Comparison of ENCODE assay signal across 14 mouse cellular contexts in genomic region chr16:63351511-63352125, GRCm38 (mm10).
DNase-seq lines count a peak whose midpoint lies in the region; ATAC-seq and TF ChIP-seq lines count a peak whose summit lies in the region.
"Had no signal": no experiment of that assay in that cellular context is flagged by ENCODE, and none has a peak within 500 bp of the region (broad histone marks: within the 10 kb centered on the region; RNA-seq: fewer than 3 reads in every experiment).

No protein-coding gene starts in this region.

- no peak for TF ChIP-seq CTCF in forebrain, postnatal 0 days (IDR thresholded peaks at IDR 0.05; ENCODE audit: low read depth)

- H3K9ac ChIP-seq in embryonic facial prominence, embryonic 14.5 days (ENCODE audit: low read depth, low read length), result no peak overlapping the region
- H3K9ac ChIP-seq in forebrain, postnatal 0 days, result no peak overlapping the region
- H3K9ac ChIP-seq in neural tube, embryonic 13.5 days, result no peak overlapping the region
- H3K9ac ChIP-seq: liver, embryonic 12.5 days had no signal

- DNase-seq in embryonic facial prominence, embryonic 14.5 days (ENCODE audit: low spot score), result peak; percentile 55
- DNase-seq in embryonic facial prominence, embryonic 10.5 days (ENCODE audit: low spot score), result no peak
- DNase-seq in cerebellum, adult 9-10 months, result peak; percentile 44
- DNase-seq in forebrain, postnatal 0 days, result peak; percentile 30
- no peak for DNase-seq in spleen, postnatal 14 days (ENCODE audit: low spot score in 2 of 2)
- DNase-seq: adrenal gland, postnatal 25 days; gastrocnemius, adult 2 months; kidney, adult 2 months; lung, postnatal 10 days had no signal

- H3K36me3 ChIP-seq in embryonic facial prominence, embryonic 14.5 days (ENCODE audit: control insufficient read depth, insufficient read depth, low read length), result no peaks in the 10 kb centered on the region
- H3K36me3 ChIP-seq in embryonic facial prominence, embryonic 10.5 days (replicated peaks), result no peaks in the 10 kb centered on the region
- no peaks in the 10 kb centered on the region for H3K36me3 ChIP-seq in forebrain, postnatal 0 days (ENCODE audit: insufficient read depth)
- no peaks in the 10 kb centered on the region for H3K36me3 ChIP-seq in neural tube, embryonic 13.5 days
- H3K36me3 ChIP-seq: liver, embryonic 12.5 days had no signal

- H3K4me3 ChIP-seq in embryonic facial prominence, embryonic 14.5 days (ENCODE audit: low read depth, low read length), result no peak overlapping the region
- no peak overlapping the region for H3K4me3 ChIP-seq in embryonic facial prominence, embryonic 10.5 days
- no peak overlapping the region for H3K4me3 ChIP-seq in forebrain, postnatal 0 days (ENCODE audit: low read depth, low read length)
- H3K4me3 ChIP-seq in neural tube, embryonic 13.5 days, result no peak overlapping the region
- H3K4me3 ChIP-seq: gastrocnemius, adult 2 months; liver, embryonic 12.5 days had no signal

- no peak for ATAC-seq in embryonic facial prominence, embryonic 14.5 days (ENCODE audit: low read depth)
- ATAC-seq in forebrain, postnatal 0 days, result no peak
- ATAC-seq in neural tube, embryonic 13.5 days (ENCODE audit: low read depth), result peak; percentile 85
- no peak for ATAC-seq in CD4-positive, CD25-positive, alpha-beta regulatory T cell, adult 4 months
- no peak for ATAC-seq in megakaryocyte-erythroid progenitor cell, adult 5-6 weeks (replicated peaks; ENCODE audit: low FRiP score, low TSS enrichment, poor library complexity, severe bottlenecking)
- ATAC-seq: liver, embryonic 12.5 days had no signal

- H3K27ac ChIP-seq in embryonic facial prominence, embryonic 14.5 days (replicated peaks; ENCODE audit: low read depth, low read length), result no peak overlapping the region
- H3K27ac ChIP-seq in embryonic facial prominence, embryonic 10.5 days (replicated peaks), result no peak overlapping the region
- no peak overlapping the region for H3K27ac ChIP-seq in forebrain, postnatal 0 days (ENCODE audit: low read depth, low read length)
- no peak overlapping the region for H3K27ac ChIP-seq in neural tube, embryonic 13.5 days (replicated peaks)
- H3K27ac ChIP-seq: gastrocnemius, adult 2 months; liver, embryonic 12.5 days had no signal

- H3K4me2 ChIP-seq in embryonic facial prominence, embryonic 14.5 days (ENCODE audit: low read depth, low read length), result no peak overlapping the region
- no peak overlapping the region for H3K4me2 ChIP-seq in forebrain, postnatal 0 days (ENCODE audit: low read depth)
- peak overlapping the region; percentile 7; the same call in 1 of the 2 replicates for H3K4me2 ChIP-seq in neural tube, embryonic 13.5 days
- H3K4me2 ChIP-seq: heart, embryonic 11.5 days; liver, embryonic 12.5 days had no signal

- H3K9me3 ChIP-seq in embryonic facial prominence, embryonic 14.5 days (ENCODE audit: control insufficient read depth, low read length), result no peaks in the 10 kb centered on the region
- H3K9me3 ChIP-seq in embryonic facial prominence, embryonic 10.5 days, result no peaks in the 10 kb centered on the region
- no peaks in the 10 kb centered on the region for H3K9me3 ChIP-seq in forebrain, postnatal 0 days (ENCODE audit: low read length)
- H3K9me3 ChIP-seq in neural tube, embryonic 13.5 days, result no peaks in the 10 kb centered on the region
- H3K9me3 ChIP-seq: liver, embryonic 12.5 days had no signal

- WGBS in embryonic facial prominence, embryonic 14.5 days, result 66% methylated on average over 6 of the region's 6 CpGs
- WGBS in embryonic facial prominence, embryonic 10.5 days, result 84% methylated on average over 6 of the region's 6 CpGs
- 30% methylated on average over 6 of the region's 6 CpGs for WGBS in forebrain, postnatal 0 days
- 35% methylated on average over 6 of the region's 6 CpGs for WGBS in neural tube, embryonic 13.5 days

- H3K27me3 ChIP-seq in embryonic facial prominence, embryonic 14.5 days (replicated peaks; ENCODE audit: control insufficient read depth, insufficient read depth, low read length), result no peaks in the 10 kb centered on the region
- no peaks in the 10 kb centered on the region for H3K27me3 ChIP-seq in embryonic facial prominence, embryonic 10.5 days (replicated peaks; ENCODE audit: low read depth, poor library complexity, severe bottlenecking)
- no peaks in the 10 kb centered on the region for H3K27me3 ChIP-seq in forebrain, postnatal 0 days (ENCODE audit: insufficient read depth, low read length)
- H3K27me3 ChIP-seq in neural tube, embryonic 13.5 days, result no peaks in the 10 kb centered on the region
- H3K27me3 ChIP-seq: liver, embryonic 12.5 days had no signal

- H3K4me1 ChIP-seq in embryonic facial prominence, embryonic 14.5 days (ENCODE audit: control insufficient read depth, insufficient read depth, low read length), result no peaks in the 10 kb centered on the region
- H3K4me1 ChIP-seq in embryonic facial prominence, embryonic 10.5 days, result no peaks in the 10 kb centered on the region
- H3K4me1 ChIP-seq in forebrain, postnatal 0 days (ENCODE audit: insufficient read depth), result no peaks in the 10 kb centered on the region
- H3K4me1 ChIP-seq in neural tube, embryonic 13.5 days (replicated peaks), result peaks cover 11% of the 10 kb centered on the region
- H3K4me1 ChIP-seq: liver, embryonic 12.5 days had no signal

Comparison
In these comparisons a context has a peak if more than half of its experiments do, and no peak if none do; other contexts are left out.
1. DNase-seq: peak in embryonic facial prominence, embryonic 14.5 days (single experiment), cerebellum, adult 9-10 months (single experiment) and forebrain, postnatal 0 days (single experiment); none in embryonic facial prominence, embryonic 10.5 days (single experiment) and spleen, postnatal 14 days (0 of 2).